Mouse (Mus musculus) CH12.LX (cell line): ENCODE measurements around the gene Rsph3b.
"Not testable (repeated sequence)": the region's sequence is repeated elsewhere in the genome, so short reads cannot be mapped to it uniquely, and the experiment has no call there.

Experiments used
- EP300 ChIP-seq: IDR thresholded peaks from 2 replicates; pipeline ENCODE4 v1.6.1; 2011; ENCODE audit warnings: low read length, improper control_type of control experiment
- HCFC1 ChIP-seq: IDR thresholded peaks from 2 replicates; pipeline ENCODE4 v1.6.1; 2012; ENCODE audit warnings: low read depth, mild to moderate bottlenecking, inconsistent platforms, low read length, improper control_type of control experiment
- MAZ ChIP-seq: IDR thresholded peaks from 2 replicates; pipeline ENCODE4 v1.6.1; 2012; ENCODE audit warnings: low read depth, mild to moderate bottlenecking, inconsistent platforms, low read length, improper control_type of control experiment, moderate library complexity
- TBP ChIP-seq: conservative IDR thresholded peaks from 2 replicates; pipeline ENCODE4 v1.6.1; 2011; ENCODE audit warnings: low read depth, low read length, improper control_type of control experiment
- ZNF384 ChIP-seq: IDR thresholded peaks from 2 replicates; pipeline ENCODE4 v1.6.1; 2012; ENCODE audit warnings: low read depth, low read length, improper control_type of control experiment, inconsistent platforms

GRCm38 (mm10) chr17:6986118-6986517 lies 37.6 kb upstream of the Rsph3b start:
- TF ChIP-seq TBP, MAZ, HCFC1, EP300, ZNF384: not testable (repeated sequence)
